Mouse (Mus musculus): ENCODE data around the gene Atxn7l1. TPM values are rescaled to one million over a fixed set of nuclear protein-coding genes. Genes with fewer than 3 reads are reported as not detected.
A peak's percentile ranks its signal among the peaks of the same experiment; 100 is the strongest.

Gene Atxn7l1
- polyA plus RNA-seq, 1 experiment from 2014 or later: 15.7 TPM

DNA sequence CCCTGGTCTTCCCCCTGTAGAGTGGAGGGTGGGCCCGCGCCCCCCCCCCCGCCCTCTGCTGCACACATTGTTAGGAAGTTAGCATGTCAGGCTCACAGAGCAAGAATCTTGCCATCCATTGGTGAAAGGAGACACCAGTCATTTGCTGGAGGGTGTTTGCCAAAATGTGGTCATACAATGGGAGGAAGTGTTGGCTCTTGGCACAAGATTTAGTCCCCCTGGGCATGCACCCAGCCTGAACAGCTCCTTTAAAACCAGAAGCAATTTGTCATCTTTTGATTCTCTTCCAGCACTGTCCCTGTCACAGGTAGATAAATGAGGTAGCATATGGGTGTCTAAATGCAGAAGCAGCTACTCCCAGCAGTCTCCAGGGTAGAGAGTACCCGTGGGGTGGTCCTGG, 98.0 kb downstream of the Atxn7l1 start:
- Histone ChIP-seq H3K9me3 (ENCODE audit: control insufficient read depth, low read length) (no peaks in the 10 kb centered on the region), H3K4me2 (ENCODE audit: low read depth, low read length) (no peak overlapping the region), H3K4me1 (replicated peaks; ENCODE audit: control insufficient read depth, insufficient read depth, low read length) (peaks cover 24% of the 10 kb centered on the region), H3K4me3 (ENCODE audit: low read length) (no peak overlapping the region), H3K27ac (ENCODE audit: low read length) (peak overlapping the region; percentile 37), H3K36me3 (ENCODE audit: control insufficient read depth, insufficient read depth, low read length) (0 out of 2 replicates have a peak, but pooled peaks cover 2% of the 10 kb centered on the region), H3K27me3 (ENCODE audit: control insufficient read depth, insufficient read depth, low read depth, low read length) (no peaks in the 10 kb centered on the region), H3K9ac (ENCODE audit: low read length) (no peak overlapping the region)
- ATAC-seq (ENCODE audit: low read depth): peak; percentile 73
- 55% methylated on average over 4 of the region's 4 CpGs for WGBS

DNA sequence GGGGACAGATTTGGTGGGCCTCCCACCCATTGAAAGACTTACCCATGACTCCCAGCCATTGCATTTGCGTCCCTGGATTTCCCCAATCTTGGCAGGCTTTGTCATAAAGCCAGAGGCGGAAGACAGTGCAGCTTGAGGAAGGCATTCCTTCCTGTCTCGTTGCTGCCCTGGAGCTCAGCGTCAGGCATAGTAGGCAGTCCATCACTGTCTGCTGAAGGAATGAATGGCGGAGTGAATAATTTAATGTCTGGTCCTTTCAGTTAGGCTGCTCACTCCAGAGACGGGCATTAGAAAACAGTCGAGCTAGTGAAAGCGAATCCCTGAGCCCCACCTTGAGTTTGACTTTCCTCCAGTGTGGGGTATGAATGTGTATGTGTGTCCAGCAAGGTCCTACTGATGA, 99.4 kb downstream of the Atxn7l1 start:
- Histone ChIP-seq H3K27me3 (ENCODE audit: control insufficient read depth, insufficient read depth, low read depth, low read length) (no peaks in the 10 kb centered on the region), H3K27ac (ENCODE audit: low read length) (no peak overlapping the region), H3K4me2 (ENCODE audit: low read depth, low read length) (no peak overlapping the region), H3K9me3 (ENCODE audit: control insufficient read depth, low read length) (no peaks in the 10 kb centered on the region), H3K9ac (ENCODE audit: low read length) (no peak overlapping the region), H3K36me3 (ENCODE audit: control insufficient read depth, insufficient read depth, low read length) (0 out of 2 replicates have a peak, but pooled peaks cover 2% of the 10 kb centered on the region), H3K4me3 (ENCODE audit: low read length) (no peak overlapping the region), H3K4me1 (replicated peaks; ENCODE audit: control insufficient read depth, insufficient read depth, low read length) (peaks cover 24% of the 10 kb centered on the region)
- 71% methylated on average over 8 of the region's 8 CpGs for WGBS
- ATAC-seq (ENCODE audit: low read depth): no peak

DNA sequence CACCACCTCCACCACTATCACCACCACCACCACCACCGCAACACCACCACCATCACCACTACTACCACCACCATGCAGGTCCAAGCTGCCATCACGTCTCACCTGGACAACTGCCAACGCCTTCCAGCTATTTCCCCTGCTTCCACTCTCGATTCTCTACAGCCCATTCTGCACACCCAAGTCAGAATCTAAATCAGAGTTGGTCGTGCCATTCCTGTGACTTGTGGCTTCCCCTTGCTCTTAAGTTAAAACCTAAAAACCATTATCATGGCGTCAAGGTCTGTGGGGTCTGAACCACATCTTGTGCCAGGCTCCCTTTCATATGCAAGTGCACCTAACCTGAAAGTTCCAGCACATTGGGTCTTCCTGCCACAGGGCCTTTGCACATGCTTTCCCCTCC, 102.7 kb downstream of the Atxn7l1 start:
- H3K4me2 ChIP-seq (ENCODE audit: low read depth, low read length): no peak overlapping the region
- no peaks in the 10 kb centered on the region for H3K27me3 ChIP-seq (ENCODE audit: control insufficient read depth, insufficient read depth, low read depth, low read length)
- no peak overlapping the region for H3K27ac ChIP-seq (ENCODE audit: low read length)
- WGBS: 84% methylated on average over 6 of the region's 6 CpGs
- H3K9ac ChIP-seq (ENCODE audit: low read length): no peak overlapping the region
- peaks cover 11% of the 10 kb centered on the region for H3K4me1 ChIP-seq (replicated peaks; ENCODE audit: control insufficient read depth, insufficient read depth, low read length)
- H3K4me3 ChIP-seq (ENCODE audit: low read length): no peak overlapping the region
- no peaks in the 10 kb centered on the region for H3K9me3 ChIP-seq (ENCODE audit: control insufficient read depth, low read length)
- no peak for ATAC-seq (ENCODE audit: low read depth)
- 0 out of 2 replicates have a peak, but pooled peaks cover 2% of the 10 kb centered on the region for H3K36me3 ChIP-seq (ENCODE audit: control insufficient read depth, insufficient read depth, low read length)

DNA sequence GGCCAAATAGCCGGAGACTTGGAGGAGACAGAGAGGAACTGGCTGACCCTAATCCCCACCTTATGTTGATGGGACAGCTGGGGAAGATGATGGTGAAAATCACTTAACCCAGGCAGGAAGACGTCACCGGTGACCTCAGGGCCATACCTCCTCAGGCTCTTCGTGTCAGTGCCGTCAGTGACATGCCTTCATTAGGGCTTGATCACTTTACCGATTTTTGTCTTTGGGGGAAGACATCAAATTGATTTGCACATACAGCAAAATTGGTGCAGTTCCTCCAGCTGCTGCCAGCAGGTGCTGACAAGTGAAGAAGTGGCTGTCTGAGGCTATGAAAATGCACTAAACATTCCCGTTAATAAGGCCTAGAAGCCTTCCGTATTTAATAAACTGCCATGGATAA, 103.9 kb downstream of the Atxn7l1 start:
- Histone ChIP-seq H3K9ac (ENCODE audit: low read length) (no peak overlapping the region), H3K27ac (ENCODE audit: low read length) (no peak overlapping the region), H3K9me3 (ENCODE audit: control insufficient read depth, low read length) (no peaks in the 10 kb centered on the region), H3K36me3 (ENCODE audit: control insufficient read depth, insufficient read depth, low read length) (0 out of 2 replicates have a peak, but pooled peaks cover 2% of the 10 kb centered on the region), H3K4me3 (ENCODE audit: low read length) (no peak overlapping the region), H3K4me2 (ENCODE audit: low read depth, low read length) (no peak overlapping the region), H3K27me3 (ENCODE audit: control insufficient read depth, insufficient read depth, low read depth, low read length) (no peaks in the 10 kb centered on the region), H3K4me1 (replicated peaks; ENCODE audit: control insufficient read depth, insufficient read depth, low read length) (peaks cover under 1% of the 10 kb centered on the region)
- 80% methylated on average over 8 of the region's 8 CpGs for WGBS
- ATAC-seq (ENCODE audit: low read depth): no peak

DNA sequence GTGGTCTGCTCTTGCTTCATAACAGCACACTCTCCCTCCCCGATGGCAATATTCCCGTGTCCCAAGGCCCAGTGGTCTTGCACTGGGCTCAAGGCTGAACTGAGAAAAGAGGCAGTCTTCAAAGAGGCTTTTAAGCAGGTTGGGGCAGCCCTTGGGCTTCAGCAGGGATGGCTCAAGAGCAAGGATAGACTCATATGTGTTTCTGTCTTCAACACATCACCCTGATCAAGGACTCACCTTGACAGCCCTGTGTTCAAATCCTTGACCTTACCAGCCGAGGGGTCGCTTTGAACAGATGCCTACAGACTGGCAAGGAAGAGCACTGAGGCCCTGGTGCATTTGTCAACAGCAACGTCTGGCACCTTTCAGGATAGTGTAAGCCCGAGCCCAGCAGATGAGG, 105.1 kb downstream of the Atxn7l1 start:
- ATAC-seq (ENCODE audit: low read depth): no peak
- no peak overlapping the region for H3K9ac ChIP-seq (ENCODE audit: low read length)
- no peaks in the 10 kb centered on the region for H3K27me3 ChIP-seq (ENCODE audit: control insufficient read depth, insufficient read depth, low read depth, low read length)
- 0 out of 2 replicates have a peak, but pooled peaks cover 2% of the 10 kb centered on the region for H3K36me3 ChIP-seq (ENCODE audit: control insufficient read depth, insufficient read depth, low read length)
- WGBS: 69% methylated on average over 6 of the region's 6 CpGs
- H3K4me1 ChIP-seq (replicated peaks; ENCODE audit: control insufficient read depth, insufficient read depth, low read length): no peaks in the 10 kb centered on the region
- H3K9me3 ChIP-seq (ENCODE audit: control insufficient read depth, low read length): no peaks in the 10 kb centered on the region
- H3K4me2 ChIP-seq (ENCODE audit: low read depth, low read length): no peak overlapping the region
- no peak overlapping the region for H3K4me3 ChIP-seq (ENCODE audit: low read length)
- no peak overlapping the region for H3K27ac ChIP-seq (ENCODE audit: low read length)

DNA sequence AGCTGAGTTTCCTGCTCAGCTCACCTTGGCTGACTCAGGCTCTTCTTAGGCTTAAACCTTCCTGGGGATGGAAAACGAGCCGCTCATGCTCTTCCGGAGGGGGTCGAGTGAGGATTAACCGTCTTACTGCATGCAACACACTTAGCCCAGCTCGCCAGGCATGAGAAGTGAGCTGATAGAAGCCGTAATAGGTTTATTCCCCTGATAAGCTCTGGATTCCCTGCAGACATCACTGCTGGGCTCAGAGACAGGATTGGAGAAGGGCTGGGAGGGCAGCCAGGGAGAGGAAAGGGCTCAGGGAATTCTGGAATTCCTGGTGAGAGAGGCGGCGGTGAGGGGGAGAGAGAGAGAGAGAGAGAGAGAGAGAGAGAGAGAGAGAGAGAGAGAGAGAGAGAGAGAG, 105.7 kb downstream of the Atxn7l1 start:
- no peak overlapping the region for H3K9ac ChIP-seq (ENCODE audit: low read length)
- WGBS: 33% methylated on average over 9 of the region's 9 CpGs
- H3K36me3 ChIP-seq (ENCODE audit: control insufficient read depth, insufficient read depth, low read length): 0 out of 2 replicates have a peak, but pooled peaks cover 2% of the 10 kb centered on the region
- ATAC-seq (ENCODE audit: low read depth): no peak
- no peaks in the 10 kb centered on the region for H3K4me1 ChIP-seq (replicated peaks; ENCODE audit: control insufficient read depth, insufficient read depth, low read length)
- H3K27ac ChIP-seq (ENCODE audit: low read length): no peak overlapping the region
- H3K9me3 ChIP-seq (ENCODE audit: control insufficient read depth, low read length): no peaks in the 10 kb centered on the region
- no peaks in the 10 kb centered on the region for H3K27me3 ChIP-seq (ENCODE audit: control insufficient read depth, insufficient read depth, low read depth, low read length)
- no peak overlapping the region for H3K4me2 ChIP-seq (ENCODE audit: low read depth, low read length)
- H3K4me3 ChIP-seq (ENCODE audit: low read length): no peak overlapping the region

DNA sequence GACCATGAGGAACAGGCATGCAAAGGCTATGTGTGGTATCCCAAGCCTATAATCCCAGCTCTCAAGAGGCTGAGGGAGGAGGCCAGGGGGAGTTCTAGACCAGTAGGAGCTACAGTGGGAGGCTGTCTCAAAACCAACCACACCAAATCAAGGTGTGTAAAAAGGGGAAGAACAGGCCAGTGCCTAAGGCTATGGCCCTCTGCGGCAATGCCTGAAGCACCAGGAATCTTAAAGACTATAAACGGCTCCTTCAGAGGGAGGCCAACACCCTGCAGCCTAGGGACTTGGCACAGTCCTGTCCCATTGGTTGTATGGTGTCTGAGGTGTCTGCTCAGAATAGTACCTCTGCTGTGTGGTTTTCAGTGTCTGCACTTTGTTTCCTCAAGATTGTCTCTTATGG, 107.8 kb downstream of the Atxn7l1 start:
- Histone ChIP-seq H3K9ac (ENCODE audit: low read length) (no peak overlapping the region), H3K27me3 (ENCODE audit: control insufficient read depth, insufficient read depth, low read depth, low read length) (no peaks in the 10 kb centered on the region), H3K9me3 (ENCODE audit: control insufficient read depth, low read length) (no peaks in the 10 kb centered on the region), H3K36me3 (ENCODE audit: control insufficient read depth, insufficient read depth, low read length) (0 out of 2 replicates have a peak, but pooled peaks cover 2% of the 10 kb centered on the region), H3K27ac (ENCODE audit: low read length) (no peak overlapping the region), H3K4me1 (replicated peaks; ENCODE audit: control insufficient read depth, insufficient read depth, low read length) (no peaks in the 10 kb centered on the region), H3K4me2 (ENCODE audit: low read depth, low read length) (no peak overlapping the region), H3K4me3 (ENCODE audit: low read length) (no peak overlapping the region)
- ATAC-seq (ENCODE audit: low read depth): no peak
- 92% methylated on average over 2 of the region's 2 CpGs for WGBS

DNA sequence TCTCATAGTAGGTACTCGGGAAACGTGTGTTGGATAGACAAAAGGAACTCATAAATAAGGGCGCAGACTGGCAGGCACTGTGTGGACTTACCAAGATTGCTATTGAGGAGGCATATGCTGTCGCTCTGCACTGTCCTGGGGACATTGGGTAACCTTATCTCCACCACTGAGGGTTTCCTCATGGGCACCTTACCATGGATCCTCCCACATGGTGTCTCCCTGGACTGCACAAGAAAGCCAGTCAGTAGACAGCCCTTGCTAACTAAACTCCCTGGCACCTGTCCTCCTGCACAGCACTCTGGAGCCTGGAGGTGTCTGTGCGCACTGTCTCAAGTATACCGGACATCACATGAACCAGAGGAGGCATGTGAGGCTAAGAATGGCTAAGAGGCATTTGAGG, 108.9 kb downstream of the Atxn7l1 start:
- Histone ChIP-seq H3K4me3 (ENCODE audit: low read length) (no peak overlapping the region), H3K9ac (ENCODE audit: low read length) (no peak overlapping the region), H3K4me2 (ENCODE audit: low read depth, low read length) (no peak overlapping the region), H3K9me3 (ENCODE audit: control insufficient read depth, low read length) (no peaks in the 10 kb centered on the region), H3K4me1 (replicated peaks; ENCODE audit: control insufficient read depth, insufficient read depth, low read length) (no peaks in the 10 kb centered on the region), H3K27me3 (ENCODE audit: control insufficient read depth, insufficient read depth, low read depth, low read length) (no peaks in the 10 kb centered on the region), H3K36me3 (ENCODE audit: control insufficient read depth, insufficient read depth, low read length) (no peaks in the 10 kb centered on the region), H3K27ac (ENCODE audit: low read length) (no peak overlapping the region)
- ATAC-seq (ENCODE audit: low read depth): no peak
- 93% methylated on average over 6 of the region's 6 CpGs for WGBS

DNA sequence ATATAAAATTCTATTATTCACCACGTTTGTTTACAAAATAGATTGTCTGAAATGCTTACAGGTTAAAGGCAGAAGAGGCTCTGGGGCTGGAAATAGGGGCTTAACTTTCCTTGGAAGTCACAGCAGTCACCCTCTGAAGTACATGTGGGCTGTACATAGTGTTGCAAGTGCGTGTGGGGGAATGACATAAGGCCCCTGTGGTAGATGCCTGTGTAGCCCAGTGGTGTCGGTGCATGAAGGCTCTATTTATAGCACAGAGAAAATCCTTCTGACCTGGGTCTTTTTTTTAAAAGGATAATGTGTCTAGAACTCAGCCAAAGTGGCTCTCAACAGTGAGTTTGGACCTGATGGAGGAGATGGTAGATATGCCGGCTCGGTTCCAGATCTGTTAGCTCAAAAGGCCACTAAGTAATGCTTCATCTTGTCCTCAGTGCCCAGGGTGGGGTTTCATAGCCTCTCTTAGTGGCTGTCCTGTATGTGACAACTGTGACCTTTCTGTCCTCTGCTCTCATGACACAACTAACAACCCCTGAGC, 111.6 kb downstream of the Atxn7l1 start:
- Histone ChIP-seq H3K4me2 (ENCODE audit: low read depth, low read length) (no peak overlapping the region), H3K9me3 (ENCODE audit: control insufficient read depth, low read length) (no peaks in the 10 kb centered on the region), H3K27me3 (ENCODE audit: control insufficient read depth, insufficient read depth, low read depth, low read length) (no peaks in the 10 kb centered on the region), H3K4me1 (replicated peaks; ENCODE audit: control insufficient read depth, insufficient read depth, low read length) (no peaks in the 10 kb centered on the region), H3K9ac (ENCODE audit: low read length) (no peak overlapping the region), H3K4me3 (ENCODE audit: low read length) (no peak overlapping the region), H3K36me3 (ENCODE audit: control insufficient read depth, insufficient read depth, low read length) (no peaks in the 10 kb centered on the region), H3K27ac (ENCODE audit: low read length) (no peak overlapping the region)
- ATAC-seq (ENCODE audit: low read depth): no peak
- WGBS: 79% methylated on average over 5 of the region's 5 CpGs

DNA sequence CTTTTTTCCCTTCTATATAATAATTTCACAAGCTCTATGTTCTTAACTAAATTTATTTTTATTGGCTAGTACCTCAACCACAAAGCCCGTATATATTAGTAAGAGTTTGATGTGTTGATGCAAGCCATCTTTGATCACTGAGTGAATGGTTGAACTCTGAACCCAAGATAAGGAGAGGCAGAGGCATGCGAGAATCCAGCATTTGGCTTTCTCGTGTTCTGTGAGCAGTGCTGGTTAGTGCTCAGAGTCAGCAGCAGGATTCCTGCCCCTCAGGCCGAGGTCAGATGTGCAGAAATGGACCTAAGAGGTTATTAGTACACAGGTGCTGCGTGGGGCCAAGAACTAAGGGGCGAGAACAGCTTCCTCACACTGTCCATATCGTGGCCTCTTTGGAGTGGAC, 113.1 kb downstream of the Atxn7l1 start:
- 48% methylated on average over 7 of the region's 7 CpGs for WGBS
- no peaks in the 10 kb centered on the region for H3K27me3 ChIP-seq (ENCODE audit: control insufficient read depth, insufficient read depth, low read depth, low read length)

More for the DNA sequence above, 113.1 kb downstream of the Atxn7l1 start:
- Histone ChIP-seq H3K9me3 (ENCODE audit: control insufficient read depth, low read length) (no peaks in the 10 kb centered on the region), H3K4me2 (ENCODE audit: low read depth, low read length) (no peak overlapping the region), H3K27ac (ENCODE audit: low read length) (no peak overlapping the region), H3K36me3 (ENCODE audit: control insufficient read depth, insufficient read depth, low read length) (no peaks in the 10 kb centered on the region), H3K4me1 (replicated peaks; ENCODE audit: control insufficient read depth, insufficient read depth, low read length) (no peaks in the 10 kb centered on the region), H3K9ac (ENCODE audit: low read length) (no peak overlapping the region), H3K4me3 (ENCODE audit: low read length) (no peak overlapping the region)
- no peak for ATAC-seq (ENCODE audit: low read depth)
